8 mouse cellular contexts compared by ENCODE assay signal in genomic region chrX:92597324-92597723, GRCm38 (mm10). TPM values are rescaled to one million over a fixed set of nuclear protein-coding genes. Genes with fewer than 3 reads are reported as not detected.
DNase-seq lines count a peak whose midpoint lies in the region; ATAC-seq and TF ChIP-seq lines count a peak whose summit lies in the region.
"Had no signal": no experiment of that assay in that cellular context is flagged by ENCODE, and none has a peak within 500 bp of the region (broad histone marks: within the 10 kb centered on the region; RNA-seq: fewer than 3 reads in every experiment).

No protein-coding gene starts in this region.

- peak; percentile 39 for TF ChIP-seq CTCF in kidney, adult 2 months (conservative IDR thresholded peaks at IDR 0.05; ENCODE audit: insufficient read depth, insufficient read length, low read depth, low read length)

- no peak for DNase-seq in kidney, adult 2 months
- DNase-seq in A20 (ENCODE audit: low read depth, low spot score): peak; percentile 40
- DNase-seq in ES-CJ7 (ENCODE audit: low read depth, low spot score): peak; percentile 5
- peak; percentile 6 for DNase-seq in layer of hippocampus, adult 9-11 months
- DNase-seq in thymus, postnatal 10 days (ENCODE audit: low spot score in 2 of 2): no peak
- no peak for DNase-seq in cerebellum, adult 9-10 months

- H3K36me3 ChIP-seq in kidney, adult 2 months (ENCODE audit: control insufficient read depth, insufficient read depth, low read length): no peaks in the 10 kb centered on the region
- H3K36me3 ChIP-seq in kidney, embryonic 14.5 days (ENCODE audit: control insufficient read depth, insufficient read depth, low read length): no peaks in the 10 kb centered on the region

- no peak overlapping the region for H3K4me3 ChIP-seq in kidney, adult 2 months (ENCODE audit: insufficient read depth, low read depth, low read length)
- no peak overlapping the region for H3K4me3 ChIP-seq in kidney, embryonic 14.5 days (ENCODE audit: low read length)

- H3K4me2 ChIP-seq in kidney, embryonic 14.5 days (replicated peaks; ENCODE audit: low read depth, low read length): no peak overlapping the region

- no peak overlapping the region for H3K27ac ChIP-seq in kidney, adult 2 months (ENCODE audit: insufficient read depth, low read depth, low read length)
- no peak overlapping the region for H3K27ac ChIP-seq in kidney, embryonic 14.5 days (ENCODE audit: low read depth, low read length)

- H3K9ac ChIP-seq in kidney, embryonic 14.5 days (ENCODE audit: low read depth, low read length): no peak overlapping the region

- no peaks in the 10 kb centered on the region for H3K27me3 ChIP-seq in kidney, adult 2 months (replicated peaks; ENCODE audit: control insufficient read depth, insufficient read depth, low read length)
- no peaks in the 10 kb centered on the region for H3K27me3 ChIP-seq in kidney, embryonic 14.5 days (ENCODE audit: control insufficient read depth, insufficient read depth, low read length)

- no peaks in the 10 kb centered on the region for H3K4me1 ChIP-seq in kidney, adult 2 months (ENCODE audit: control insufficient read depth, insufficient read depth, low read length)
- H3K4me1 ChIP-seq in kidney, embryonic 14.5 days (ENCODE audit: control insufficient read depth, insufficient read depth, low read length): no peaks in the 10 kb centered on the region

- TF ChIP-seq POLR2A in kidney, adult 2 months (IDR thresholded peaks at IDR 0.05; ENCODE audit: low read depth, low read length): no peak

- H3K9me3 ChIP-seq in kidney, embryonic 14.5 days (ENCODE audit: control insufficient read depth, low read length): no peaks in the 10 kb centered on the region

- ATAC-seq in kidney, embryonic 14.5 days (ENCODE audit: low FRiP score, low TSS enrichment): no peak

- 29% methylated on average over 4 of the region's 4 CpGs for WGBS in kidney, adult 2 months
- 47% methylated on average over 4 of the region's 4 CpGs for WGBS in kidney, embryonic 14.5 days

RNA-seq across cellular contexts. Expression of gene Mageb18, which starts 2.0 kb away (rescaled TPM):
- not detected in 2 replicates for polyA plus RNA-seq in kidney, adult 2 months (2012; rRNA removed)
- polyA plus RNA-seq in kidney, embryonic 14.5 days (2014; fragmentation: Nextera tagmentation; extraction: Ambion mirVana): not detected in 2 replicates
- polyA plus RNA-seq: cerebellum, adult 2 months had no signal

Comparison
In these comparisons a context has a peak if more than half of its experiments do, and no peak if none do; other contexts are left out.
1. DNase-seq: peak in A20 (single experiment), ES-CJ7 (single experiment) and layer of hippocampus, adult 9-11 months (single experiment); none in kidney, adult 2 months (single experiment), thymus, postnatal 10 days (0 of 2) and cerebellum, adult 9-10 months (single experiment).